Mouse (Mus musculus): Measurements from ENCODE around the gene Ddx39.

Ddx39 gene

GRCm38 (mm10) chr8:83715031-83715690 lies at the start of gene Ddx39:
Ddx39 (plus strand) TSS chr8:83715177.
- peak; percentile 95 for DNase-seq

- DNase-seq, result peak; percentile 79
Observed at GRCm38 (mm10) chr8:83665969-83666865, 48.8 kb upstream of the Ddx39 start, which contains the start of gene Ptger1. Ptger1 (plus strand) TSS chr8:83666678.

- no peak for DNase-seq
Observed at GRCm38 (mm10) chr8:83666866-83667234, 48.1 kb upstream of the Ddx39 start.

- peak; percentile 38 for DNase-seq
Observed at GRCm38 (mm10) chr8:83667526-83667925, 47.5 kb upstream of the Ddx39 start.

- peak; percentile 85 for DNase-seq
Observed at GRCm38 (mm10) chr8:83668010-83668916, 46.7 kb upstream of the Ddx39 start.

GRCm38 (mm10) chr8:83669013-83669412 lies 46.0 kb upstream of the Ddx39 start:
- peak; percentile 42 for DNase-seq

GRCm38 (mm10) chr8:83672936-83673335 lies 42.0 kb upstream of the Ddx39 start:
- DNase-seq, result no peak

GRCm38 (mm10) chr8:83674497-83674896 lies 40.5 kb upstream of the Ddx39 start:
- DNase-seq, result no peak

GRCm38 (mm10) chr8:83679866-83680265 lies 35.1 kb upstream of the Ddx39 start:
- DNase-seq, result no peak

- no peak for DNase-seq
Observed at GRCm38 (mm10) chr8:83680603-83681002, 34.4 kb upstream of the Ddx39 start.

GRCm38 (mm10) chr8:83681099-83681498 lies 33.9 kb upstream of the Ddx39 start:
- DNase-seq, result peak; percentile 68

- no peak for DNase-seq
Observed at GRCm38 (mm10) chr8:83684517-83684916, 30.5 kb upstream of the Ddx39 start.

- DNase-seq, result no peak
Observed at GRCm38 (mm10) chr8:83689264-83689663, 25.7 kb upstream of the Ddx39 start.

- DNase-seq, result peak; percentile 33
Observed at GRCm38 (mm10) chr8:83693609-83694236, 21.3 kb upstream of the Ddx39 start.

- peak; percentile 44 for DNase-seq
Observed at GRCm38 (mm10) chr8:83694369-83695160, 20.4 kb upstream of the Ddx39 start.

- peak; percentile 46 for DNase-seq
Observed at GRCm38 (mm10) chr8:83695351-83696106, 19.4 kb upstream of the Ddx39 start.

GRCm38 (mm10) chr8:83697374-83698220 lies 17.4 kb upstream of the Ddx39 start:
- peak; percentile 69 for DNase-seq

GRCm38 (mm10) chr8:83698291-83698660 lies 16.7 kb upstream of the Ddx39 start:
- peak; percentile 70 for DNase-seq

- DNase-seq, result peak; percentile 93
Observed at GRCm38 (mm10) chr8:83698661-83699453, 16.1 kb upstream of the Ddx39 start, which contains the start of gene Pkn1. Pkn1 (minus strand) TSS chr8:83699179.

All from kidney, postnatal 10 days (tissue).